Mouse (Mus musculus): ENCODE measurements around the gene Tyw1. TPM values are rescaled to one million over a fixed set of nuclear protein-coding genes. Genes with fewer than 3 reads are reported as not detected.
A peak's percentile ranks its signal among the peaks of the same experiment; 100 is the strongest.

Gene Tyw1
- polyA plus RNA-seq (2015; fragmentation: Nextera tagmentation; extraction: Ambion mirVana): 22.6 and 23.4 TPM in 2 replicates

DNA sequence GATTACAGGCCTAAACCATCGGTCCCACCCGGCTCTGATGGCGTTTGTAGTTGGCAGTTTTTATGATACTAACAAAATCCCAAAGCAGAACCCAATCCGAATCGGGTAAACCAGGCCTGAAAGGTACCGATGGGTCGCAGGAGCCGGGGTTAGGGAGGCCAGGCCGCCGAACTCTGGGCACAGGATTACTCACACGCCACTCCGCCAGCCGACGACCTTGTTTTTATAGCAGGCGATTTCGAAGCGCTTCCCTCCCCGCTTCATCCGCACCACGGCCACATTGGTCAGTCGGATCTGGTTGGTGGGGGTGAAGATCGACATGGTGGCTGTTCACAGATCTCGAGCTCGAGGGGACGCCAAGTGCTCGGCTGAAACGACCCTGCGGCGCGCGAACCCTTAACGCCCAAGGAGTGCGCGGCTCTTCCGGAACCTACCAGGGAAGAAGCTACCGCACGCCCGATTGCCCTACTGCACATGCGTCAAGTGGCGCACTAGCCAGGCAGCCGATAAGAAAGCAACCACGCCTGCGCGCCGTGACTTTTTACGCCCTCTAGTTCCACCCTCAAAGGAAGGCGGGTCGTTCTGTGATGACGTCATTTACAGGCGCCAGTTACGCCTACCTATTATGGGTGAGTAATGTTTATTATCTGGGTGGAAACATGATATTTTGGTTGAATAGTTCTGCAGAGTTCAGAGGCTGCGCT is at the start of gene Tyw1, which contains the start of gene Sbds:
Tyw1 (plus strand) TSS at position 603 of the 704 bp plus-strand sequence.
Sbds (minus strand) TSS at position 514 of the 704 bp plus-strand sequence.
- Histone ChIP-seq H3K27me3 (replicated peaks) (no peaks in the 10 kb centered on the region), H3K4me2 (peak within 1 kb of the TSS; percentile 62)
- WGBS: under 1% methylated on average over 52 of the region's 52 CpGs

GRCm38 (mm10) chr5:130207299-130207698 is 48.1 kb upstream of the Tyw1 start:
- WGBS: 83% methylated on average over 4 of the region's 4 CpGs
- peaks cover 32% of the 10 kb centered on the region for H3K36me3 ChIP-seq

More for the DNA sequence above, at the start of gene Tyw1, which contains the start of gene Sbds:
- Histone ChIP-seq H3K9ac (peak within 1 kb of the TSS; percentile 32), H3K9me3 (no peaks in the 10 kb centered on the region), H3K4me1 (peaks cover 16% of the 10 kb centered on the region; the same call in 1 of the 2 replicates), H3K4me3 (replicated peaks) (peak within 1 kb of the TSS; percentile 73), H3K27ac (peak within 1 kb of the TSS; percentile 70), H3K36me3 (peaks cover 22% of the 10 kb centered on the region)
- peak; percentile 92 for ATAC-seq (ENCODE audit: insufficient read depth, low FRiP score, low read depth)

DNA sequence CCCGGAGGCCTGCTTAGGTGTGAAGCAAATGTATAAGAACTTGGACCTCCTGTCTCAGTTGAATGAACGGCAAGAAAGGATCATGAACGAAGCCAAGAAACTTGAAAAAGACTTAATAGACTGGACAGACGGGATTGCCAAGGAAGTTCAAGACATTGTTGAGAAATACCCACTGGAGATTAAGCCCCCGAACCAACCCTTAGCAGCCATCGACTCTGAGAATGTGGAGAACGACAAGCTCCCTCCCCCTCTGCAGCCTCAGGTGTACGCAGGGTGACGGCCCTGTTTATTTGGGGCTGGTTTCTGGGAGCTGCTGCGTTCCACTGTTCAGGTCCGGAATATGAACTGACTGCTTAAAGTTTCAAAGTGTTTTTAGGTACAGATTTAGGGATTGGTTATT is 42.5 kb upstream of the Tyw1 start:
- H3K36me3 ChIP-seq: peaks cover 44% of the 10 kb centered on the region

More at GRCm38 (mm10) chr5:130207299-130207698, 48.1 kb upstream of the Tyw1 start:
- Histone ChIP-seq H3K27ac (no peak overlapping the region), H3K4me2 (no peak overlapping the region), H3K9ac (no peak overlapping the region), H3K9me3 (no peaks in the 10 kb centered on the region), H3K4me1 (no peaks in the 10 kb centered on the region), H3K4me3 (replicated peaks) (no peak overlapping the region), H3K27me3 (replicated peaks) (no peaks in the 10 kb centered on the region)
- no peak for ATAC-seq (ENCODE audit: insufficient read depth, low FRiP score, low read depth)

GRCm38 (mm10) chr5:130216781-130217180 is 38.6 kb upstream of the Tyw1 start, which contains the start of gene Tmem248:
TSS of gene Tmem248 (plus strand) at chr5:130217081.
- Histone ChIP-seq H3K4me1 (no peaks in the 10 kb centered on the region), H3K27me3 (replicated peaks) (no peaks in the 10 kb centered on the region), H3K9ac (no peak within 1 kb of the TSS), H3K9me3 (no peaks in the 10 kb centered on the region), H3K27ac (no peak within 1 kb of the TSS), H3K4me2 (no peak within 1 kb of the TSS), H3K4me3 (replicated peaks) (no peak within 1 kb of the TSS), H3K36me3 (peaks cover 17% of the 10 kb centered on the region)
- 81% methylated on average over 7 of the region's 7 CpGs for WGBS
- no peak for ATAC-seq (ENCODE audit: insufficient read depth, low FRiP score, low read depth)

More for the DNA sequence above, 42.5 kb upstream of the Tyw1 start:
- Histone ChIP-seq H3K9ac (no peak overlapping the region), H3K4me2 (no peak overlapping the region), H3K27ac (no peak overlapping the region), H3K4me1 (no peaks in the 10 kb centered on the region), H3K27me3 (replicated peaks) (no peaks in the 10 kb centered on the region), H3K4me3 (replicated peaks) (no peak overlapping the region), H3K9me3 (no peaks in the 10 kb centered on the region)
- no peak for ATAC-seq (ENCODE audit: insufficient read depth, low FRiP score, low read depth)
- WGBS: 89% methylated on average over 11 of the region's 11 CpGs

GRCm38 (mm10) chr5:130217406-130217805 is 38.0 kb upstream of the Tyw1 start:
- 85% methylated on average over 4 of the region's 4 CpGs for WGBS

GRCm38 (mm10) chr5:130218336-130218735 is 37.1 kb upstream of the Tyw1 start:
- no peak overlapping the region for H3K9ac ChIP-seq
- H3K4me2 ChIP-seq: no peak overlapping the region
- H3K4me1 ChIP-seq: peaks cover 3% of the 10 kb centered on the region
- no peaks in the 10 kb centered on the region for H3K9me3 ChIP-seq
- no peaks in the 10 kb centered on the region for H3K27me3 ChIP-seq (replicated peaks)
- no peak for ATAC-seq (ENCODE audit: insufficient read depth, low FRiP score, low read depth)
- 88% methylated on average over 5 of the region's 5 CpGs for WGBS
- H3K36me3 ChIP-seq: 0 out of 2 replicates have a peak, but pooled peaks cover 4% of the 10 kb centered on the region
- no peak overlapping the region for H3K27ac ChIP-seq
- H3K4me3 ChIP-seq (replicated peaks): no peak overlapping the region

More at GRCm38 (mm10) chr5:130217406-130217805, 38.0 kb upstream of the Tyw1 start:
- no peaks in the 10 kb centered on the region for H3K9me3 ChIP-seq
- H3K9ac ChIP-seq: no peak overlapping the region
- H3K4me3 ChIP-seq (replicated peaks): no peak overlapping the region
- no peak for ATAC-seq (ENCODE audit: insufficient read depth, low FRiP score, low read depth)
- no peaks in the 10 kb centered on the region for H3K4me1 ChIP-seq
- no peaks in the 10 kb centered on the region for H3K27me3 ChIP-seq (replicated peaks)
- H3K4me2 ChIP-seq: no peak overlapping the region
- 0 out of 2 replicates have a peak, but pooled peaks cover 12% of the 10 kb centered on the region for H3K36me3 ChIP-seq
- H3K27ac ChIP-seq: no peak overlapping the region

DNA sequence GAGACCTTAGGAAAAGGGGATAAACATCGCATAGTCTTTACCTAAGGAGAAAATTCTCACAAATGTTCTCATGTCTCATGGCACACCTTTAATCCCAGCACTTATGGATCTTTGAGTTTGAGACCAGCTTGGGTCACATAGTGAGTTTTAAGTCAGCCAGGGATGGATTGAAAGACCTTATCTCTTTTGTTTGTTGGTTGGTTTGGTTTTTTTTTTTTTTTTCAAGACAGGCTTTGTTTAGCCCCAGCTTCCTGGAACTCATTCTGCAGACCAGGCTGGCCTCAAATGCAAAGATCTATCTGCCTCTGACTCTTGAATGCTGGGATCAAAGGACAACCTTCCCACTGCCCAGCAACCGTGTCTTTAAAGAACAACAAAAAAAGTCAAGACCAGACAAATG is 34.1 kb upstream of the Tyw1 start:
- WGBS: 42% methylated on average over 2 of the region's 2 CpGs
- no peak for ATAC-seq (ENCODE audit: insufficient read depth, low FRiP score, low read depth)

GRCm38 (mm10) chr5:130221760-130222145 is 33.7 kb upstream of the Tyw1 start:
- Histone ChIP-seq H3K9ac (peak overlapping the region; percentile 99; the same call in 1 of the 2 replicates), H3K4me2 (peak overlapping the region; percentile 65), H3K27ac (peak overlapping the region; percentile 55; the same call in 1 of the 2 replicates), H3K27me3 (replicated peaks) (no peaks in the 10 kb centered on the region), H3K36me3 (no peaks in the 10 kb centered on the region), H3K4me1 (peaks cover 8% of the 10 kb centered on the region), H3K4me3 (replicated peaks) (peak overlapping the region; percentile 100), H3K9me3 (no peaks in the 10 kb centered on the region)
- under 1% methylated on average over 10 of the region's 10 CpGs for WGBS
- peak; percentile 58 for ATAC-seq (ENCODE audit: insufficient read depth, low FRiP score, low read depth)

More for the DNA sequence above, 34.1 kb upstream of the Tyw1 start:
- H3K27me3 ChIP-seq (replicated peaks): no peaks in the 10 kb centered on the region
- H3K4me1 ChIP-seq: peaks cover 8% of the 10 kb centered on the region
- peak overlapping the region; percentile 99; the same call in 1 of the 2 replicates for H3K9ac ChIP-seq
- no peak overlapping the region for H3K27ac ChIP-seq
- H3K36me3 ChIP-seq: no peaks in the 10 kb centered on the region
- peak overlapping the region; percentile 100 for H3K4me3 ChIP-seq (replicated peaks)
- peak overlapping the region; percentile 65 for H3K4me2 ChIP-seq
- H3K9me3 ChIP-seq: no peaks in the 10 kb centered on the region

DNA sequence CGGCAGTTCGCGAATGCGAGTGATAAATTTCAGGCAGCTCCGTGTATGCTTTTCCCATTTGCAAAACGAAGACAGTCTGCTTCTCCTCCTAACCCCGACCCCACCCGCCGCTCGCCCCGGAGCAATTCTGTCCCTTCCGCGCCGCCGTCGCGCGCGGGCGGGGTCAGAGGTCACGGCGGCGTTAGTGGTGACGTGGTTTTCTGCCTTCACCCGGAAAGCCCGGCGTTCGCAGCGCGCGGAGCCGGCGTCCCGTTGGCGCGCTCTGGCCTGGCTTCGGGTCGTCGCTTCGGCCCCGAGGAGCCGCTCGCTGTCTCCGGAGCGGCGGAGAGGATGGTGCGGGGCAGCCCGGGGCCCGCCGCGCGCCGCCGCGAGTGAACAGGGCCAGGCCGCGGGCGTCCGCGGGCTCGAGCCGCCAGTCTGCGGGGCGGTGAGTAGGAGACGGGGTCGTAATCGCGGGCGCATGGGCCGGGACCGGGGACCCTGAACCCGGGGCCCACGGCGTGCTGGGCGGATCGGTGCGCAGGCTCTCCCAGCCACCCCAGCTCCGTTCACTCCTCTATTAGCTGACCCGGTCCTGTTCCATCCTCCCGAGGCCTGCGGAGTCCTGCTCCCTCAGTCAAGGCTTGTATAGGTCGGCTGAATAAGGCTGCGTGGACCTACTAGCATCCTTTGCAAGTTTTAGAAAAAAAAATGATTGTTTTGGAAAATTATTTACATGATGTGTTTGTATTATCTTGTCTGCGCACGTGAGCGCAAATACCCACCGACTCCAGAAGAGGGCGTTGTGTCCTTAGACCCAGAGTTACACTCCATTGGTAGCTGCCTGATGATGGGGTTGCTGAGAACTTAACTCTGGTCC is 33.0 kb upstream of the Tyw1 start:
- under 1% methylated on average over 88 of the region's 88 CpGs for WGBS
- peaks cover 11% of the 10 kb centered on the region for H3K4me1 ChIP-seq
- no peaks in the 10 kb centered on the region for H3K27me3 ChIP-seq (replicated peaks)
- no peaks in the 10 kb centered on the region for H3K36me3 ChIP-seq
- peak; percentile 85 for ATAC-seq (ENCODE audit: insufficient read depth, low FRiP score, low read depth)
- no peaks in the 10 kb centered on the region for H3K9me3 ChIP-seq
- H3K27ac ChIP-seq: peak overlapping the region; percentile 83
- peak overlapping the region; percentile 65 for H3K4me2 ChIP-seq
- peak overlapping the region; percentile 99 for H3K9ac ChIP-seq
- H3K4me3 ChIP-seq (replicated peaks): peak overlapping the region; percentile 100

- H3K27ac ChIP-seq: no peak overlapping the region
- no peak overlapping the region for H3K4me3 ChIP-seq (replicated peaks)
- 89% methylated on average over 3 of the region's 3 CpGs for WGBS
- no peak overlapping the region for H3K4me2 ChIP-seq
- ATAC-seq (ENCODE audit: insufficient read depth, low FRiP score, low read depth): no peak
- H3K9ac ChIP-seq: no peak overlapping the region
- peaks cover 11% of the 10 kb centered on the region for H3K4me1 ChIP-seq
- H3K9me3 ChIP-seq: no peaks in the 10 kb centered on the region
- H3K36me3 ChIP-seq: peaks cover 18% of the 10 kb centered on the region
- H3K27me3 ChIP-seq (replicated peaks): no peaks in the 10 kb centered on the region
These were observed 28.6 kb upstream of the Tyw1 start for GRCm38 (mm10) chr5:130226790-130227189.

DNA sequence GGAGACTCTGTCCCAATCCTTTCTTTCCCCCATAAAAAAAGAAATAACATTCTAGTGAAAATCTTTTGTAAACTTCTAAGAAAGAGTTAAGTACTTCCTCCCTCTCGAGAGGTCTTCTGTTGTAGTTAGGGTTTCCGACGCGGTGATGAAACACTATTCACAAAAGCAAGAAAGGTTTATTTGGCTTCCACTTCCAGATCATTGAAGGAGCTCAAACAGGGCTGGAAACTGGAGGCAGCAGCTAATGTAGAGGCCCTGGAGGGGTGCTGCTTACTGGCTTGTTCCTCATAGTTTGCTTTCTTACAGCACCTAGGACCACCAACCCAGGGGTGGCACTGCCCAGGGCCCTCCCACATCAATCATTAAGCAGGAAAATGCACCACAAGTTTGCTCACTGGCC is 27.3 kb upstream of the Tyw1 start:
- Histone ChIP-seq H3K4me2 (no peak overlapping the region), H3K4me3 (replicated peaks) (no peak overlapping the region), H3K9ac (no peak overlapping the region), H3K27ac (no peak overlapping the region), H3K9me3 (no peaks in the 10 kb centered on the region), H3K36me3 (peaks cover 31% of the 10 kb centered on the region), H3K4me1 (peaks cover 11% of the 10 kb centered on the region), H3K27me3 (replicated peaks) (no peaks in the 10 kb centered on the region)
- WGBS: 43% methylated on average over 4 of the region's 4 CpGs
- no peak for ATAC-seq (ENCODE audit: insufficient read depth, low FRiP score, low read depth)
